Mouse (Mus musculus) adrenal gland, postnatal 14 days (tissue): ENCODE measurements at regions not wholly inside any gene's neighbourhood (a gene's known extent, or its start where the extent isn't known, plus 50 kb on each side); places are given as distances from the start of the nearest gene placed in this dataset.

Source experiments
- DNase-seq: peaks from one replicate; pipeline ENCODE4 v3.0.0; 2021; ENCODE audit warnings: mixed read lengths

DNA sequence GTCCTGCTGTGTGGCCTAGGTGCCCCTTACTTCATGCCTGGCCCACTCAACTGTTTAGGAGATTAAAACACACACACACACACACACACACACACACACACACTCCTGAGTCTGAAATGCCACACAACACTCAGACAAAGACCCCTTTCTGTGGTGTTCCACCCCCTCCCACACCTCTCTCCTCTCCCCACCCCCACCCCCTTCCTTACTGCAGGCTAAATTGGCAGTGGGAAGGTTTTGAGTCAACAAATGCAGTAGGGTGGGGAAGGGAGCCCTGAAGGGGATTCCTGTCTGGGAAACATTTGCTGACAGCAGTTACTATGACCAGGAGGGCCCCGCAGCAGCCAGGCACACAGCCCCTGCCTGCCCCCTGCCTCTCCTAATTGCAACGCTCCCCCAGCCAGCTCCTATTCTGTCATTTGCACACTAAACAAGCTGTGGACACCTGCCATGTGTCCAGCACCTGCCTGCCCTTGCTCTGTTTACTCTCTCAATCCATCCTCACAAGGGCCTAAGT, 69.5 kb downstream of the Ephb3 start:
- DNase-seq: no peak

DNA sequence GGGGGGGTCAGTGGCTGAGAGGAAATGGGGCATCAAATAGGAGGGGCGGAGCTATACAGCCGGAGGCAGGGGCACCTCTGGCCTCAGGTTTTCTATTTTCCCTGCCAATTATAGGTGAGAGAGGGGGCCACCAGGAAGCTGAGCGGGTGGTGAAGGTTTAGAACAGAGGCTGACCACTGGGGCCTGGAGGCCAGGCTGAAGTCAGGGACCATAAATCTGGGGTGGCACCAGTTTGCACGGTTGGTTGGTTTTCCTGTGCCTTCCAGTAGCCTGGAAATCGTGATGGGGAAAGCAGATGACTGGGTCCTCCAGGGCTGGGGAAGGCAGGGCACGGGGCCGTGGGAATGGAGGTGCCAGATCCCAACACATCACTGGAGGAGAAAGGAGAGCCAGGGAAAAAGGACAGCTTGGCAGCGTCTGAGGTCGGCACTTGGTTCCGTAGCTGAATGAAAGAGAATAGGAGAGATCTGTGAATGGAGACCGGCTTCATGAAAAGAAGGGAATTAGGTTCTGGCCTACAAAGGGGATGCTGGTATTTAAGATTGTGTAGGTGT, 73.3 kb downstream of the Ephb3 start:
- no peak for DNase-seq

DNA sequence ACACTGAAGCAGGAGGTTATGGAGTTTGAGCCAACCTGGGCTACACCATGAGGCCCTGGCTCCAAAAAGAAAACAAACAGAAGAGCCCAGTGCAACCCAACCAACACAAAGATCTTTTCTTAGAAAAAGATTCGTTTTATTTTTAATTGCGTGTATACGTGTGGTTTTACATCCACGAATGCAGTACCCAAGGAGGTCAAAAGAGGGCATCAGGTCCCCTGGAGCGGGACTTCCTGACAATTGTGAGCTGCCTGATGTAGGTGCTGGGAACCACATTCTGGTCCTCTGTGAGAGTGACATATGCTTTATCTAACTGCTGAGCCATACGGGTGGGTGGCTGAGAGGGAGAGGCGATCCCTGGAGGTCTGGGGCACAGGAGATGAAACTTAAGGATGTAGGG, 73.8 kb downstream of the Ephb3 start:
- no peak for DNase-seq

DNA sequence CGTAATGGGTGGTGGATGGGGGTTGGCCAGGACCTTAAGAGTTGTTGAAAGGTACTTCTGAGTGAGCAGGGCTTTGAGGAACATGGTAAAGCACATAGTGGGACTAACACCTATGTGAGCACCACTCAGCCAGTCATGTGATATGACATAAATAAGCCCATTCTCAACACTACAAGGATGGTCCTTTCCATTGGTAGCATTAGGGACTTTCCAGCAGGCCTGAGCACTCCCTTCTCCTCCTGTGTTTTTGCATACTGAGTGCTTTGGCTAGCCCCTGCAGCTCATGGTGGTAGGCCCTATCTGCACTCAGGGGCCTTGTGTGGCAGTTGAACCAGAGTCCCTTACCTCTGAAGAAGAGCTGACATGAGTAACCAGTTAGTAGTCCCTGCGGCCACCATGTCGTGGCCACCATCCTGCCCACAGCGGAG, 75.7 kb downstream of the Ephb3 start:
- no peak for DNase-seq

DNA sequence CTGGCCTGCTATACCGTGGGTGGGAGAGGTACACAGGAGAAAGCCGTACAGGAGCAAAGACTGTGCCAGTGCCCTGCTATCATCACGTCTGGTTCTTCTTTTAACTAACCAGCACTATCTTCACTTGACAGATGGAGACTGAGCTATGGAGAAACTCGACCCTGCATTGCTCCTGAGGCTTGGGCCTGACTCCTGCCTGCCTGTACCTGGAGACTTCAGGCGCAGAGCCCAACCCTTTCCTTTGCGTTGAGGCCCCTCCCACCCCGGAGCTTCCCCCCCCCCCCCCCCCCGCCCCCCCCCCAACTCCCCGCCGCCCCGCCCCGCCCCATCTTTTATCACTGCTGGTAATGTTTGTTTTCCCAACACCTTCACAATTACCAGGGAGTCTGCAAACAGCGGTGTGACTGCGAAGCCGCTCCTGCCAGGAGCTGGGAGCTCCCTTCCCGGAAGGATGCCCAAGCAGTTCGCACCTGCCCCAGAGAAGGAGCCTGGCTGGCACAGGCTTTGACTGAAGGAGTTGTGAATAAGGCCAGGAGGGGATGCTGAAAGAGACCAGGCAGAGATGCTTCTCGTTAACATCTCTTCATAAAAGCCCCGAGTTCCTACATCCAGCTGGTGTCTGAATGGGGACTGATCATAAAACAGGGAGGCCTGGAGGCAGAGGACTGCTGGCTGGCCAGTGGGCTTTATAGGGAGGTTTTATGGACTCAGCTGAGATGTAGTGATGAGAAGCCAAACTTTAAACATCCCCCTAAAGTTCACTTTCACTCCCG, 77.6 kb downstream of the Ephb3 start:
- no peak for DNase-seq

DNA sequence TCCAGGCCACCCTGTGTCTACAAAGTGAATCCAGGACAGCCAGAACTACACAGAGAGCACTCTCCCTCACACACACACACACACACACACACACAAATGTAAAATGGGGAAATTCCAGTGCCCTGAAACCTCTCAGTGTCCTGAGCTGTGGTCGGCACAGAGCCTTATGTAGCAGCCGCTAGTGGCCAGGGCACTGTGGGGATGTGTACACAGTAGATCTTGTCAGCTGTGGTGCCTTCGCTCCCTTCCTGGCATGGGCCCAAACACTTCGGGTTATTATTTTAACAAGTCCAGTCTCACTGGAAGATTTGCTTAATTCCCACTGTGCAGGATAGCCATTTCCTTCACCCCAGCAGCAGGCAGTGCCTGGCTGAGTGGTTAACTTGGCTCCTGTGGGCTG, 81.5 kb downstream of the Ephb3 start:
- no peak for DNase-seq

DNA sequence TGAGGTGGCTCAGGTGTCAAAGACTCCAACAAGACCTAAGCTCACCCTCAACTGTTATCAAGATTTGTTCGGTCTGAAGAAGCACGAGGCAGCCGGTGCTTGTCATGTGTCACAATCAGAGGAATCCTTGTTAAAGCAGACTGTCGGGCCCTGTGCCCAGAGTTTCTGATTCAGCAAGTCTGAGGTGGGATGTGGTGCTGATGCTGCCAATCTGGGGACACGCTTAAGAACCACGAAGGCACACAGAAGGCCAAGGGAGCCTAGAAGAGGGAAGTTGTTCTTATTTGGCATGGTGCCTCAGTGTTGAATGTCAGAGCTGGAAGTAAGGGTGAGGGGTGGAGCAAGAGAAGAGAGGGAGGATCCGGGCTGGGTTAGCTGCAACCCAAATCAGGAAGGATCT, 85.0 kb downstream of the Ephb3 start:
- DNase-seq: no peak

DNA sequence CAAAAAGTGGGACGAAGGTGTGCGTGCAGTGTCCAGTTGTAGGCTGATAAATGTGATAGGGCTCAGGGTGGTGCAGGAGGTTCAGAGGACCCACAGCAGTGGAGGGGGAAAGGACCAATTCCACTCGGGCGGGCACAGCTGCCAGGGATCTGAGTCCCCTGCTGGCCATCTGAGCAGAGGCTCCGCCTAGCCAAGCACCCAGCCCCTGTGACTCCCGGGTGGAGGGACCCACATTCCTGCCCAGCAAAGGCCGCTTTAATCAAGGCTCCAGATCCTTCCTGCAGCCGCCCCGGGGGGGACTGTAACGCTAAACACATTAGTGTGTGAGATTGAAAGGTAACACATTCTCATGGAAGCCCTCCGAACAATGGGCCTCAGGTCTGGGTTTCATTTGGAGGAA, 88.5 kb downstream of the Ephb3 start:
- no peak for DNase-seq

DNA sequence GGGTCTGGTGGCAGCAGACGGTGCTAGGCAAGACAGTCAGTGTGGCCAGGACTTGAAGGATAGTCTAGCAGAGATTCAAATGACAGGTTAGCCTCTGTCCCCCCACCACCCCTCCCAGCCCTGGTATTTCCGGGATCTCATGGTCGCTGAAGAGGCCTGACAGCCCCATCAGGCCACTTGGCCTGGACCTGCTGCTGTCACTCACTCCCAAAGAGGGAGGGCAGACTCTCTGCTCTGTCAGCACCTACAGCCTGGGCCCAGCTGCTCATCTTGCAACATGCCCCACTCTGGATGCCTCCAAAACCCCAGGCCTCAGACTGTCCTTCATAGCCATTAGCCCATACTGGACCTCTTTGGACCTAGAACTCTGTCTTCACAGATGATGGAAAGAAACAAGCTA, 89.0 kb downstream of the Ephb3 start:
- no peak for DNase-seq

DNA sequence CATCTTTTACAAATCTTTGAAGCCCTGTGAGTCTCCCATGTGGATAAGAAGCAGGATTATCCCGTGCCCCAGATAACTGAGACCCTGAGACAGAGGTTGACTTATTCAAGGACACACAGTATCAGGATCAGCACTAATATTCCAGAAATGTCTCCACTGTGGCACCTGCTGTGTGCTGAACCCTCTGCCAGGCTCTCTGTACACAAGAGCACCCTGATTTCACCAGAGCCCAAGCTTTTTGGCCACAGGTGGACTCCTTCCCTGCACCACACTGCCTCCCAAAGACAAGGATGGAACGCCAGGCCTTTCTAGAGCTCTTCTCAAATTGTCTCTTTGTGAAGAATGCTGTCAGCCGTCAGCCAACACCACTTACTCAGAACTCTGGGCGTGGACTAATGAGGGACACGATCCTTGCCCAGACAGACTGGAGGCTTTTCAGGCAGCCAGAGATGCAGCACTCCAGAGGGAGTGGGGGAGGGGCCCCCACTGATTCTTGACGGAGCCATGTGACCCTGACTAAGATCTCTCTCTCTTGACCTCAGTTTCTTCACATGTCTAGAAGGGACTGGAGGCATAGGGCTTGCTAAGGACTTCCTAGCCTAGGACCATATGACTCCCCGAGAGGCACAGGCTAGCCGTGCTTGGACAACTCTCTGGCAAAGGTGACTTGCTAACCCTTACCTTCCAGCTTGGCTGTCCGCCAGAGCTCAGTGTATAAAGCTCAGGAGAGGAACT, 90.3 kb downstream of the Ephb3 start:
- peak; percentile 55 for DNase-seq

DNA sequence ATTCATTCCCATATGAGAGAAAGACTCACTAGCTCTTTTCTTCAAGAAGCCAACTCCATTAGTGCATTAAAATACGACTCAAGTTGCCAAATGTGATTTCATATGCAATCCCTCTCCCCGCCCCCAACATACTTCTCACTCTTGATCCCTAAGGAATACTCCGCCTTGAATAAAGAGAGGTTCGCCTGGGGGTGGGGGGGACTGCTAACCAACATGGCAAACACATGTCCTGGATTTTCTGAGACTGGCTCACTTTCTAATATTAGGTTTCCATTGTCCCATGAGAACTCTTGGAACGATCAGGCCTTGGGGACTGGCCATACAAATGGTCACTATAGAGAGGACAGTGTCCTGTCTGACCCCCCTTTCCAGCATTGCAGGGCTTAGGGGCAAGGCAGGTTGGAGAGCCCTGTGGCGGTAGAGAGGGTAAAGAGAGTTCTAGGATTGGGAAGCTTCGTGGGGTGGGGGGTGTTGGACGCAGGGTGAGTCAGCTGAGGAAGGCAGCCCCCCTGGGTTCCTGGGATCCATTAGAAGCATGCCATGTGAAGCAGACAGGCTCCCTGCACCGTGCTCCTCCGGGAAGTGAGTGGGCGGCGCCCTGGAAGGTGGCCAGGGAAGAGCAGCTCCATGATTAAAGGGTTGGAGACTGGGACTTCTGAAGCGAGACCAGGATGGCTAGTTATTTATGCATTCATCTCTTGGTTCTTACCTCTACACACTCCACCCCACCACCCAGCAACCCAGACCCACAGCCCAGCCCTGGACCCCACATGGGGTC, 91.6 kb downstream of the Ephb3 start:
- no peak for DNase-seq

DNA sequence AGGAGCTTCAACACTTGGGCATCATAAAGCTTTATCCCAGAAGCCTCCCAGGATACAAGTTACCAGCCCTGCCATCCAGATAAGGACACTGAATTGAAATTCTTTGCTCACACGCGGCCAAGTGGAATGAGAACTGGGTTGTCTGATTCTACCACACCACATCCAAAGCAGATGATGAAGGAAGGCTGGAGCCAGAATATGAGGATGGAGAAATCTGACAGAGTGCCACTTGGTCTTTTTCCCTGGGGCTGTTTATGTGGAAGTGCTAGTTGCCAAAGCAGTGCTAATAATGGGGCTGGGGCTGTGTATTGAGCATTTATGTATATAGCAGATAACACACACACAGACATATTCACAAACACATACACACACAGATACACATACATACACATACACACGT, 92.2 kb downstream of the Ephb3 start:
- no peak for DNase-seq

DNA sequence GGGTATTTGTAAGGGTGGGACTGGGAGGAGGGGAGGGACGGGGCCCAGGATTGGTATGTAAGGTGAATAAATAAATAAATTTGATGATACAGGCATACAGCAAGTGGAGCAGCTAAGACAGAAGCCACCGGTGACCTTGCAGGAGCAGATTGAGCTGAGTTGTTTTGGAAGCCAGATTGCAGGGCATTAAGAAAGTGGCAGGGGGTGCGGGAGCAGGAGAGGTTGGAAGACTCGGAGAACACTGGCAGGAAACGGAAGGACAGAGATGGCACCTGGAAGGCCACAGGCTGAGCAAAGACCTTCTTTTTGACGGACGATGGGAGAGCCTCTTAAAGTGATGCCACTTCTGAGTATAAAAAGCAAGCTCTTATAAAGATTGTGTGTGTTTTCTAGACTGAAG, 94.3 kb downstream of the Ephb3 start:
- no peak for DNase-seq

DNA sequence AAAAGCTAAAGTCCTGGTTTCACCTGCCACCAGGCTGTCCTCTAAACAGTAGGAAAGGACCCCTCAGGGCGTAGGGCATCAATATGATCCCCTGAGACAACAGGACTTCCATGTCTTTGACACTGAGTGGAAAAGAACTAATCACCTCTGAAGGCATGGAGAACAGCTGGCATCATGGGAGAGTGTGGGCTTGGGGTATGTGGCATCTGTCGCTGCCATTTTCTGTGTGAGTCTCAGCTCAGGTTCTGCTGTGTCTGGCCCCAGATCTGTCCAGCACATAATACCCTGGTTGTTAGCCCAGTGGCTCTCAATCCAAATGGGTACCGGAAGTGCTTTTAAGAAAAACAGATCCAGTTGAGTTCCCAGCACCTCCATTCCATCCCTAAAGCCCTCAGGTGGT, 101.3 kb downstream of the Ephb3 start:
- no peak for DNase-seq

DNA sequence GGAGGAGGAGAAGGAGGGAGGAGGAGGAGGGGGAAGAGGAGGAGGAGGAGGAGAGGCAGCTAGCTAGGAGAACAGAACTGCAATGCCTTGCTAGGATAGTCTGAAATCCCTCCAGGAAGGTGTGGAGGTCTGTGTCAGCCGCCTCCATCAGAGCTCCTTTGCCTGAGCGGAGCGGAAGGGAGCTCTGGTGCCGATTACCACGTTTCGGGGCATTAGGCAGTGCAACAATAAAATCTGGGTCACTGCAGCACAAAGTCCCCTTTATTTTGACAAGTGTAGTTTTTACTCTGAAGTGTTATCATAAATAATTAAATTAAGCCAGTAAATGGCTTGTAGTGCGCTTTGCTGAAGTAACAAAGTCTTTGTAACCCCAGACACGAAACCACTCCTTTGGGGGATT, 104.0 kb downstream of the Ephb3 start:
- no peak for DNase-seq

DNA sequence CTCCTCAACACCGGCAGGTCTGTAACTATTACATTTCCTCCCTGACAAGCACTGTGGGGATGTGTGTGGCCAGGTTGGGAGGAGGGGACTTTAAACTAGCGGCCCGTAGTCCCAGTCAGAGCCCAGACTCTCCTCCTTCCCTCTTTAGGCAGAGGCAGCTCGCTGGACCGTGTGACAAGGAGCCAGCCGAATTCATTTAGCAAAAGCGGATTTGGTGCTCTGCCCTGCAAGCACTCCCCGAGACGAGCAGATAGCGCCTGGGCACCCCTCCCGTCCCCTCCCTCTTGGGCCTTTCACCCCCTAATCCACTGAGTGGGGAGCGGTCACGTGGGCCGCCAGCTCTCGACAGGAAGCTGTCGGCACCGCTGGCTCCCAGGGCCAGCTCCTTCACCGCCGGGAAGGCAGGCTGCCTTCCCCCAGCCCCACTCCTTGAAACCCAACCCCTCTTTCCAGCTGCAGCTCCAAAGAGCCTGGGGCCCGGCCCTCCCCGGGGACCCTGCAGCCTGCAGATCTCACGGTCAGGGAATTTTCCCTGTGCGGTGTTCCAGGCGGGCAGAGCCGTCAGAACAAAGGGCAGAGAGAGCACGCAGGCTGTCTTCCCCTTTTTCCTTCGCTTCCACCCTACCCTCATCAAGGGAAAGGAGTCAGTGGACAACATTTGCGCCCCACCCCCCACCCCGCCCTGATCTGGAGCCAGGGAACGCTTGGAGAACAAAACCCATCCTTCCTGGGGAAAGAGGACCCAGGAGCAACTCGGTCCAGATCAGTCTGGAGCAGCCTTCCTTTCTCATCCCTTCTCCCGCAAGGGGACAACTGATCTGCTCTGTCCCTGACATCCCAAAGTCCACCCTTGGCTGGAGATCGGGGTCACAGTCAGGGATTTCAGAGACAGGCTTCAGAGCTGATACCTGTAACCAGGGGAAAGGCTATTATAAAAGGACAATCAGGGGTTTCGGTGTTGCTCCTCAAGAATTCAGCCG, 106.4 kb downstream of the Ephb3 start:
- DNase-seq: peak; percentile 77

DNA sequence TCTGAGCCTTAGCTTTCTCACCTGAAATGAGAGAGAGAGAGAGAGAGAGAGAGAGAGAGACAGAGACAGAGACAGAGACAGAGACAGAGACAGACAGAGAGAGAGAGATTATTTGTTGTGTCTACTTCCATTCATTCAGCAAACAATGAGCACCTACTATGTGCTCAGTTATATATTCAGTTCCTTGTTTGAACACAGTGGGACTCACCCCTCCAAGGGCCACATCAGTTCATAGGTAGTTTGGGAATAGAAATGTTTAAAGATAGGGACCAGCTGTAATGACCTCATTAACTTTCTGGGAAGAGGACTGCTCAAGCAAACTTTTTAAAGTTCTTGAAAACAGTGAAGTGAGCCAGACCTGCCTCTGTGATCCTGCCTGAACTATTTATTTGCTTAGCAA, 107.2 kb downstream of the Ephb3 start:
- DNase-seq: no peak

DNA sequence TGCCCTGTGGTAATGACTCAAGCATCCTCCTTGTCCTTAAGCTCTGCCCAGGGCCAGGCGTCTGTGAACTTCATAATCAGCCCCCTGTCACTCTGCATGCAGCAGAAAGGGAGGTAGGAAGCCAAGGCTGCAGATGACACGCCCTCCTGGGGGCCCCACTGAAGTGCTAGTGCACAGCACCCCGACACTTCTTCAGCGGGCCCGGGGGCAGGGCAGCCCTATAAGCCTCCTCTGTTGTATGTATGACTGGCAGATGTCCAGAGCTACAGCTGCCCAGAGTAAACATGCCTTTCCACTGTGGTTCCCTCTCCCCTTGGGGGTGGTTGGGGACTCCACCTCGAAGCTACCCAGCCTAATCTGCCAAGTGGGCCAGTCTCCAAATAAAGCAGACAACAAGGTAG, 107.2 kb upstream of the Vps8 start:
- DNase-seq: no peak

DNA sequence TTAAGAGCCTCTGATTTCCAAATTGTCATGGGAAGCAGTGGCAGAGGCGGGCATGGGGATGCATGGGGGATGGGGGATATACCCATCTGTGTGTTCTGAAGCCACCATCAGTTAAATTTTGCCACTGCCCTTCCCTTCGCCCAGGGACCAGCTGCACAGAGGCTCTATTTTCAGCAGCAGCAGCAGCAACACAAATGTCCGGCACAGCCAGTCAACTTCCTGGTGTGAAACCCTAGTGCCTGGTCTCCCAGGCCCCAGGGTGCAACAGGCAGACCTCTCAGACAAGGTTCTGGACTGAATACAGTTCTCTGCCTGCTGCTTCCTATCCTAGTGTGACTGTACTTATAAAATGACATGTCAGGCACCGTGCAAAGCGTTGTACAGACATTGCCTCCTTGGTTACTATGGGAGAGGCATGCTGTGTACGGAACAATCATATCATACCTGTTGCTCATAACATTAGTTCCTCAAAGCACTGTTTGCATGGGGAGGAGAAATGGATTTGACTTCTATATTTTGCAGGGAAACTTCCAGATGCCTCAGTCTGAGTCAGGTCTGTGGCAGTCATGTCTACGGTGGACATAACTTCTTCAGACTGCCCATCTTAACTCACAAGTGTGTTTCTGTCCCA, 104.8 kb upstream of the Vps8 start:
- no peak for DNase-seq

DNA sequence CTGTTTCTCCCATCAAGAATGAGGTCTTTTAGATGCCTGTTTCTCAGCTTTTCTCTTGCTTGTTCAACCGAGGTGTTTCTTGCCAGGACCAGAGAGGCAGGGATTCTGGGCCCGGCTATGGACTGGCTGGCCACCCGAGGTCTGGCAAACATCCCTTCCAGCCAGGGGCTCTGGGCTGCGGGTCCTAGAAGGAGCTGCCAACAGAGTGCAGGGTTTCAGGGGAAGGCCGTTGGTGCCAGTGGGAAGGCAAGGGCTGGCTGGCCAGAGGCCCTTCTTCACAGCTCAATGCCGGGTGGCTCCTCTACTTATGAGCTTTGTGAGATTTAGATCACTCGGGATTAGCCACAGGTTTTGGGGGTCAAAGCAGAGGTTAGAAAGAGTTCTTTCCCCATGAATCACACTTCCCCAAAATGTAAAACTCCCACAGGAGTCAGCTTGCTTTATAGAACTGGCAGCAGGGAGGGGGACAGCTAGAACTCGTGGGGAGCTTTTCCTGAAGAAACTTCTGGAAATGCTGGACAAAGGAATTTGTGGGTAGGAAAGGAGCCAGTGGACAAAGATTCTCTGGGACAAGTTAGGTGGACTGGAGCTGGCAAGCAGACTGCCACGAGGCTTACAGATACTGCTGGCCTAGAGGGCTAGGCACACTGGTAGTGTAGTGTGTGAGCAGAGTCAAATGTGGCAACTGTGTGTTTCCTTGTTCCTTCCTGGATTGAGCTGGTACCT, 104.1 kb upstream of the Vps8 start:
- no peak for DNase-seq
